In genomic region chr6:113380480-113380879, GRCm38 (mm10) we compare ENCODE assay signal across 15 mouse cellular contexts. TPM values are rescaled to one million over a fixed set of nuclear protein-coding genes. Genes with fewer than 3 reads are reported as not detected.
DNase-seq lines count a peak whose midpoint lies in the region; ATAC-seq and TF ChIP-seq lines count a peak whose summit lies in the region.
"Had no signal": no experiment of that assay in that cellular context is flagged by ENCODE, and none has a peak within 500 bp of the region (broad histone marks: within the 10 kb centered on the region; RNA-seq: fewer than 3 reads in every experiment).

No protein-coding gene starts in this region.

- WGBS in heart, adult 2 months, result 87% methylated on average over 11 of the region's 11 CpGs
- 91% methylated on average over 11 of the region's 11 CpGs for WGBS in lung, postnatal 0 days
- 87% methylated on average over 11 of the region's 11 CpGs for WGBS in kidney, postnatal 0 days
- 72% methylated on average over 11 of the region's 11 CpGs for WGBS in small intestine, adult 2 months

- no peak overlapping the region for H3K4me3 ChIP-seq in heart, adult 2 months
- H3K4me3 ChIP-seq in lung, postnatal 0 days (ENCODE audit: low read depth, low read length), result no peak overlapping the region
- no peak overlapping the region for H3K4me3 ChIP-seq in kidney, postnatal 0 days (replicated peaks; ENCODE audit: low read depth, low read length)
- H3K4me3 ChIP-seq in small intestine, adult 2 months (ENCODE audit: low read depth, low read length), result no peak overlapping the region
- H3K4me3 ChIP-seq: embryonic facial prominence, embryonic 13.5 days; heart, embryonic 10.5 days had no signal

- H3K4me1 ChIP-seq in heart, adult 2 months (ENCODE audit: control insufficient read depth, insufficient read depth, low read length), result peaks cover 6% of the 10 kb centered on the region
- H3K4me1 ChIP-seq in lung, postnatal 0 days (ENCODE audit: insufficient read depth, low read depth, low read length), result 0 out of 2 replicates have a peak, but pooled peaks cover 3% of the 10 kb centered on the region
- peaks cover 4% of the 10 kb centered on the region for H3K4me1 ChIP-seq in kidney, postnatal 0 days (replicated peaks; ENCODE audit: insufficient read depth, low read length)
- peaks cover 21% of the 10 kb centered on the region for H3K4me1 ChIP-seq in small intestine, adult 2 months (ENCODE audit: control insufficient read depth, insufficient read depth, insufficient read length, low read length)

- no peak overlapping the region for H3K27ac ChIP-seq in heart, adult 2 months
- no peak overlapping the region for H3K27ac ChIP-seq in lung, postnatal 0 days (ENCODE audit: low read length)
- no peak overlapping the region for H3K27ac ChIP-seq in kidney, postnatal 0 days
- peak overlapping the region; percentile 8; the same call in 1 of the 2 replicates for H3K27ac ChIP-seq in small intestine, adult 2 months (ENCODE audit: insufficient read depth, low read depth, low read length)
- H3K27ac ChIP-seq: embryonic facial prominence, embryonic 13.5 days; heart, embryonic 10.5 days had no signal

- no peak for DNase-seq in heart, adult 2 months
- DNase-seq in heart, postnatal 14 days, result no peak
- DNase-seq in lung, postnatal 0 days (ENCODE audit: low spot score), result no peak
- no peak for DNase-seq in lung, postnatal 14 days
- DNase-seq in kidney, postnatal 0 days (ENCODE audit: low spot score), result no peak
- no peak for DNase-seq in spleen, adult 12 weeks (ENCODE audit: low spot score)
- DNase-seq: cerebellum, postnatal 14 days; lung, adult 2 months; right cerebral cortex, postnatal 4 days had no signal

- ATAC-seq in lung, postnatal 0 days, result no peak
- no peak; the same call in 1 of the 2 replicates for ATAC-seq in kidney, postnatal 0 days (replicated peaks; ENCODE audit: low FRiP score, low read depth)
- no peak for ATAC-seq in monocyte, adult 5-6 weeks (replicated peaks; ENCODE audit: insufficient number of reproducible peaks, low FRiP score, low TSS enrichment, poor library complexity, severe bottlenecking)
- ATAC-seq: hindbrain, embryonic 16.5 days had no signal

- H3K36me3 ChIP-seq in heart, adult 2 months (ENCODE audit: control insufficient read depth, insufficient read depth, low read length), result peaks cover 3% of the 10 kb centered on the region; the same call in 1 of the 2 replicates
- peaks cover 25% of the 10 kb centered on the region for H3K36me3 ChIP-seq in lung, postnatal 0 days (ENCODE audit: insufficient read depth, low read length)
- H3K36me3 ChIP-seq in kidney, postnatal 0 days (ENCODE audit: insufficient read depth, low read length), result peaks cover 45% of the 10 kb centered on the region
- H3K36me3 ChIP-seq in small intestine, adult 2 months (ENCODE audit: control insufficient read depth, insufficient read depth, low read length), result peaks cover 44% of the 10 kb centered on the region

- no peak for TF ChIP-seq EP300 in heart, adult 2 months (IDR thresholded peaks at IDR 0.05; ENCODE audit: insufficient read depth, low read depth, low read length)
- TF ChIP-seq EP300 in lung, postnatal 0 days (IDR thresholded peaks at IDR 0.05), result no peak

- H3K27me3 ChIP-seq in heart, adult 2 months (ENCODE audit: control insufficient read depth, insufficient read depth, low read length), result no peaks in the 10 kb centered on the region
- no peaks in the 10 kb centered on the region for H3K27me3 ChIP-seq in lung, postnatal 0 days (replicated peaks; ENCODE audit: insufficient read depth, low read length)
- no peaks in the 10 kb centered on the region for H3K27me3 ChIP-seq in kidney, postnatal 0 days (ENCODE audit: insufficient read depth, low read length)
- H3K27me3 ChIP-seq in small intestine, adult 2 months (ENCODE audit: control insufficient read depth, insufficient read depth, low read length), result no peaks in the 10 kb centered on the region
- H3K27me3 ChIP-seq: embryonic facial prominence, embryonic 13.5 days had no signal

- no peak overlapping the region for H3K9ac ChIP-seq in heart, adult 2 months (ENCODE audit: low read depth, low read length)
- no peak overlapping the region for H3K9ac ChIP-seq in lung, postnatal 0 days (replicated peaks; ENCODE audit: low read depth)
- H3K9ac ChIP-seq in kidney, postnatal 0 days (ENCODE audit: low read depth, low read length), result no peak overlapping the region
- H3K9ac ChIP-seq: embryonic facial prominence, embryonic 13.5 days had no signal

- no peak overlapping the region for H3K4me2 ChIP-seq in lung, postnatal 0 days (replicated peaks; ENCODE audit: low read depth, low read length)
- H3K4me2 ChIP-seq in kidney, postnatal 0 days (ENCODE audit: low read length), result no peak overlapping the region
- H3K4me2 ChIP-seq: midbrain, embryonic 11.5 days had no signal

- peaks cover 13% of the 10 kb centered on the region for H3K79me2 ChIP-seq in heart, adult 2 months (replicated peaks; ENCODE audit: control insufficient read depth, insufficient read depth, low read length)

- TF ChIP-seq POLR2A in heart, adult 2 months (IDR thresholded peaks at IDR 0.05; ENCODE audit: insufficient read depth, low read depth, low read length), result no peak
- TF ChIP-seq POLR2A in small intestine, adult 2 months (IDR thresholded peaks at IDR 0.05; ENCODE audit: low read depth, low read length), result no peak

- 0 out of 2 replicates have a peak, but pooled peaks have one; percentile 13 for TF ChIP-seq CTCF in heart, adult 2 months (IDR thresholded peaks at IDR 0.05)
- TF ChIP-seq CTCF in lung, postnatal 0 days (IDR thresholded peaks at IDR 0.05), result peak; percentile 23; the same call in 1 of the 2 replicates
- TF ChIP-seq CTCF in kidney, postnatal 0 days (IDR thresholded peaks at IDR 0.05; ENCODE audit: low read depth), result peak; percentile 43; the same call in 1 of the 2 replicates
- peak; percentile 25; the same call in 1 of the 2 replicates for TF ChIP-seq CTCF in small intestine, adult 2 months (IDR thresholded peaks at IDR 0.05; ENCODE audit: extremely low read depth, insufficient read length, insufficient replicate concordance, low read depth, low read length)

- intact Hi-C loops in heart, adult 2 months (cut with DNase I), result no loop called here
- intact Hi-C loops in heart, postnatal 14 days (cut with DNase I), result no loop called here

- H3K9me3 ChIP-seq in lung, postnatal 0 days (ENCODE audit: low read length), result no peaks in the 10 kb centered on the region
- no peaks in the 10 kb centered on the region for H3K9me3 ChIP-seq in kidney, postnatal 0 days (replicated peaks; ENCODE audit: low read length)
- H3K9me3 ChIP-seq: embryonic facial prominence, embryonic 13.5 days; heart, embryonic 10.5 days had no signal

RNA-seq across cellular contexts. Expression of gene Arpc4, which starts 2.6 kb away (rescaled TPM):
- 10 to 100 TPM; 66.4 to 66.9 TPM for total RNA-seq in heart, adult 2 months (2021)
- 26.6 and 34.2 TPM in 2 replicates for polyA plus RNA-seq in heart, adult 2 months (2012; rRNA removed)
- 10 to 100 TPM; 78.0 to 99.5 TPM for total RNA-seq in heart, postnatal 14 days (2021)
- 349 and 358 TPM in 2 replicates for polyA plus RNA-seq in lung, postnatal 0 days (2015; fragmentation: Nextera tagmentation; extraction: Ambion mirVana)
- 375 and 420 TPM in 2 replicates for polyA plus RNA-seq in kidney, postnatal 0 days (2015; fragmentation: Nextera tagmentation; extraction: Ambion mirVana)
- polyA plus RNA-seq in small intestine, adult 2 months (2012; rRNA removed), result 45.9 and 96.0 TPM in 2 replicates
- 296 to 345 TPM (median 318 TPM) in 3 replicates for total RNA-seq in monocyte, adult 5-6 weeks (2017)

RNA-seq across cellular contexts. Expression of gene Tada3, which starts 2.8 kb away (rescaled TPM):
- 10 to 100 TPM; 23.5 to 24.2 TPM for total RNA-seq in heart, adult 2 months (2021)
- 16.1 and 16.2 TPM in 2 replicates for polyA plus RNA-seq in heart, adult 2 months (2012; rRNA removed)
- total RNA-seq in heart, postnatal 14 days (2021), result 10 to 100 TPM; 19.7 to 22.2 TPM
- polyA plus RNA-seq in lung, postnatal 0 days (2015; fragmentation: Nextera tagmentation; extraction: Ambion mirVana), result 33.2 and 36.7 TPM in 2 replicates
- 37.9 and 39.9 TPM in 2 replicates for polyA plus RNA-seq in kidney, postnatal 0 days (2015; fragmentation: Nextera tagmentation; extraction: Ambion mirVana)
- 10.9 and 24.5 TPM in 2 replicates for polyA plus RNA-seq in small intestine, adult 2 months (2012; rRNA removed)
- 7.9 to 22.4 TPM (median 9.8 TPM) in 3 replicates for total RNA-seq in monocyte, adult 5-6 weeks (2017)

RNA-seq across cellular contexts. Expression of gene Ttll3, which starts 8.6 kb away (rescaled TPM):
- 1 to 10 TPM in 1 of 2 experiments, under 1 TPM in 1; 0.97 to 1.5 TPM for total RNA-seq in heart, adult 2 months (2021)
- polyA plus RNA-seq in heart, adult 2 months (2012; rRNA removed), result 3.2 and 4.8 TPM in 2 replicates
- 1 to 10 TPM; 1.8 to 2.1 TPM for total RNA-seq in heart, postnatal 14 days (2021)
- 11.5 and 12.4 TPM in 2 replicates for polyA plus RNA-seq in lung, postnatal 0 days (2015; fragmentation: Nextera tagmentation; extraction: Ambion mirVana)
- 1.5 and 2.0 TPM in 2 replicates for polyA plus RNA-seq in kidney, postnatal 0 days (2015; fragmentation: Nextera tagmentation; extraction: Ambion mirVana)
- polyA plus RNA-seq in small intestine, adult 2 months (2012; rRNA removed), result 5.9 and 14.9 TPM in 2 replicates
- 12.9 to 26.5 TPM (median 15.3 TPM) in 3 replicates for total RNA-seq in monocyte, adult 5-6 weeks (2017)

RNA-seq across cellular contexts. Expression of gene Camk1, which starts 36.7 kb away (rescaled TPM):
- 10 to 100 TPM; 63.0 to 68.2 TPM for total RNA-seq in heart, adult 2 months (2021)
- polyA plus RNA-seq in heart, adult 2 months (2012; rRNA removed), result 74.8 and 98.0 TPM in 2 replicates
- 10 to 100 TPM; 66.9 to 71.2 TPM for total RNA-seq in heart, postnatal 14 days (2021)
- 110 and 129 TPM in 2 replicates for polyA plus RNA-seq in lung, postnatal 0 days (2015; fragmentation: Nextera tagmentation; extraction: Ambion mirVana)
- polyA plus RNA-seq in kidney, postnatal 0 days (2015; fragmentation: Nextera tagmentation; extraction: Ambion mirVana), result 90.6 and 99.7 TPM in 2 replicates
- 16.6 and 19.2 TPM in 2 replicates for polyA plus RNA-seq in small intestine, adult 2 months (2012; rRNA removed)
- total RNA-seq in monocyte, adult 5-6 weeks (2017), result 27.9 to 116 TPM (median 103 TPM) in 3 replicates

RNA-seq across cellular contexts. Expression of gene Rpusd3, which starts 38.7 kb away (rescaled TPM):
- 10 to 100 TPM in 1 of 2 experiments, 1 to 10 TPM in 1; 8.3 to 10.3 TPM for total RNA-seq in heart, adult 2 months (2021)
- polyA plus RNA-seq in heart, adult 2 months (2012; rRNA removed), result 30.4 and 39.0 TPM in 2 replicates
- total RNA-seq in heart, postnatal 14 days (2021), result 10 to 100 TPM in 1 of 2 experiments, 1 to 10 TPM in 1; 10.0 to 12.2 TPM
- polyA plus RNA-seq in lung, postnatal 0 days (2015; fragmentation: Nextera tagmentation; extraction: Ambion mirVana), result 11.4 and 12.3 TPM in 2 replicates
- 24.4 and 30.5 TPM in 2 replicates for polyA plus RNA-seq in kidney, postnatal 0 days (2015; fragmentation: Nextera tagmentation; extraction: Ambion mirVana)
- 25.8 and 71.6 TPM in 2 replicates for polyA plus RNA-seq in small intestine, adult 2 months (2012; rRNA removed)
- 0.96 to 6.9 TPM (median 4.4 TPM) in 3 replicates for total RNA-seq in monocyte, adult 5-6 weeks (2017)
